Mouse (Mus musculus) kidney, postnatal 14 days (tissue): ENCODE results near the gene Taf1d.
"Not testable (repeated sequence)": the region's sequence is repeated elsewhere in the genome, so short reads cannot be mapped to it uniquely, and the experiment has no call there.

Experiments
- DNase-seq: peaks from one replicate; pipeline ENCODE4 v3.0.0; 2022; ENCODE audit warnings: mixed read lengths

The Taf1d gene

GRCm38 (mm10) chr9:15309425-15309824, 3.4 kb downstream of the Taf1d start:
- DNase-seq = no peak

GRCm38 (mm10) chr9:15310179-15310578, 4.2 kb downstream of the Taf1d start:
- DNase-seq = no peak

- DNase-seq = no peak
Observed at GRCm38 (mm10) chr9:15312054-15312735, 6.2 kb downstream of the Taf1d start.

- DNase-seq = no peak
Observed at GRCm38 (mm10) chr9:15313633-15314032, 7.6 kb downstream of the Taf1d start.

- DNase-seq = no peak
Observed at GRCm38 (mm10) chr9:15314619-15315018, 8.6 kb downstream of the Taf1d start.

- DNase-seq = not testable (repeated sequence)
Observed at GRCm38 (mm10) chr9:15316296-15316695, 10.3 kb downstream of the Taf1d start.

GRCm38 (mm10) chr9:15317223-15318169, 11.5 kb downstream of the Taf1d start:
- no peak for DNase-seq

GRCm38 (mm10) chr9:15318170-15318742, 12.2 kb downstream of the Taf1d start:
- no peak for DNase-seq

- DNase-seq = peak; percentile 35
Observed at GRCm38 (mm10) chr9:15337776-15338175, 31.8 kb downstream of the Taf1d start.

GRCm38 (mm10) chr9:15349925-15350324, 43.9 kb downstream of the Taf1d start:
- DNase-seq = no peak

- no peak for DNase-seq
Observed at GRCm38 (mm10) chr9:15356916-15357483, 51.0 kb downstream of the Taf1d start.

- DNase-seq = peak; percentile 97
Observed at GRCm38 (mm10) chr9:15357484-15358275, 51.7 kb downstream of the Taf1d start, which contains the start of gene Cep295. Gene Cep295, minus strand, starts transcription at chr9:15357788.

- DNase-seq = no peak
Observed at GRCm38 (mm10) chr9:15364843-15365242, 58.8 kb downstream of the Taf1d start.

- DNase-seq = peak; percentile 14
Observed at GRCm38 (mm10) chr9:15365856-15366255, 59.8 kb downstream of the Taf1d start.

GRCm38 (mm10) chr9:15366260-15366659, 60.2 kb downstream of the Taf1d start:
- DNase-seq = no peak
